Mouse (Mus musculus) heart, embryonic 11.5 days (tissue): ENCODE measurements around the gene Gm42372. TPM values are rescaled to one million over a fixed set of nuclear protein-coding genes. Genes with fewer than 3 reads are reported as not detected.

Experiments
- ATAC-seq: fragments of 200-750 bp; cut with Nextera tagmentation; replicated peaks from 2 replicates; pipeline ENCODE4 v1.8.0; 2017; ENCODE audit warnings: moderate library complexity; ENCODE audit not compliant: insufficient number of reproducible peaks, low FRiP score, low TSS enrichment
- H3K27ac ChIP-seq: fragments of 300-500 bp; sonication (generic); 2 replicates; pipeline ENCODE4 v1.5.1; 2014; ENCODE audit warnings: mild to moderate bottlenecking, low read depth, low read length
- H3K27me3 ChIP-seq: fragments of 300-500 bp; sonication (generic); 2 replicates; pipeline ENCODE4 v1.6.1; 2014; ENCODE audit warnings: mild to moderate bottlenecking, low read length, mixed read lengths; ENCODE audit not compliant: control insufficient read depth, insufficient read depth
- H3K36me3 ChIP-seq: fragments of 300-500 bp; sonication (generic); 2 replicates; pipeline ENCODE4 v1.6.1; 2014; ENCODE audit warnings: mild to moderate bottlenecking, low read length, moderate library complexity, mixed read lengths; ENCODE audit not compliant: control insufficient read depth, insufficient read depth
- H3K4me1 ChIP-seq: fragments of 300-500 bp; sonication (generic); 2 replicates; pipeline ENCODE4 v1.6.1; 2014; ENCODE audit warnings: low read length; ENCODE audit not compliant: control insufficient read depth, insufficient read depth
- H3K4me2 ChIP-seq: fragments of 300-500 bp; sonication (generic); 2 replicates; pipeline ENCODE4 v1.6.1; 2014; ENCODE audit warnings: mild to moderate bottlenecking, moderate library complexity
- H3K4me3 ChIP-seq: fragments of 300-500 bp; sonication (generic); 2 replicates; pipeline ENCODE4 v1.5.1; 2014; ENCODE audit warnings: low read depth, low read length
- H3K9ac ChIP-seq: fragments of 300-500 bp; sonication (generic); 2 replicates; pipeline ENCODE4 v1.6.1; 2014; ENCODE audit warnings: mild to moderate bottlenecking, low read depth, low read length, moderate library complexity
- H3K9me3 ChIP-seq: fragments of 300-500 bp; sonication (generic); replicated peaks from 2 replicates; pipeline ENCODE4 v1.6.1; 2016; ENCODE audit warnings: low read length; ENCODE audit not compliant: control insufficient read depth
- WGBS: fragments of 180-500 bp; shearing (Covaris S2); extraction: QIAGEN DNeasy Blood & Tissue Kit; methylation state at CpG from one replicate; pipeline ENCODE4 v1.1.7; 2014; ENCODE audit not compliant: insufficient replicate concordance; 5-methylcytosine and 5-hydroxymethylcytosine counted together
- polyA plus RNA-seq: library from polyadenylated mRNA; unstranded; fragments of >200 nt; fragmentation: Nextera tagmentation; extraction: Ambion mirVana; gene quantifications from 2 replicates; pipeline ENCODE4 v1.2.1, GENCODE M21; 2014

Gm42372 gene
- polyA plus RNA-seq: 0.20 TPM in 2 replicates

DNA sequence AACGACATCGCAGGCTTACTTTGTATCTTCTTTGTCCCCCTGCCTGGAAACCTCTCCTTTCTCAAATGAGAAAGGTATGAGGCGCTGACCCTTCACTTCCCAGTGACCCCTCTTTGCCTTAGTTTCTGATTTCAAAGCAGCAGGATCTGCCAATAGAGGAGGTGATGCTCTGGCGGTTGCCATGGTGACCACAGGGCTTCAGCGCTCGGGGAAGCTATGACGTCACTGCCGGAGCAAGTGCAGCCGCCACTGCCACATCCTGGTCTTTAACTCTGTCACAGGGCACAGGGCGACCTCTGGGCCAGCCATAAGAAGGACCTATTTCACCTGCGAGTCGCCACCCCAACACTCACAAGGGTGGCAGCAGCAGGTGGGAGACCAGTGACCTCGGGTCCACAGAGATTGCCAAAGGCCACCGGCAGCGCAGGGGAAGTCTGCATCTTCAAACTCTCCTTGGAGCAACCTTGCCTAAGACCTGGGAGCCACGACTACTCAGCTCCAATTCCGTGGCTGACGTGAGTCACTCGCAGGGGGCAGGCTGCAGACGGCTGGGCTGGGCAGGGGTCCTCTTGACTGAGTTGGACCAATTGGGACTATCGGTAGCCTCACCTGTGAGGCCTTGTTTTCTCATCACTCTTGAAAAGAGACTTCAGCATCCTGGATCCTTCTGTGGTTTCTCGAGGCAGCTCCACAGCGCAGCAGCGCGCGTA is at the start of gene Gm42372:
TSS of gene Gm42372 (plus strand) at position 228 of the 710 bp plus-strand sequence.
- peak within 1 kb of the TSS; percentile 49 for H3K4me2 ChIP-seq
- peak within 1 kb of the TSS; percentile 16; the same call in 1 of the 2 replicates for H3K4me3 ChIP-seq

DNA sequence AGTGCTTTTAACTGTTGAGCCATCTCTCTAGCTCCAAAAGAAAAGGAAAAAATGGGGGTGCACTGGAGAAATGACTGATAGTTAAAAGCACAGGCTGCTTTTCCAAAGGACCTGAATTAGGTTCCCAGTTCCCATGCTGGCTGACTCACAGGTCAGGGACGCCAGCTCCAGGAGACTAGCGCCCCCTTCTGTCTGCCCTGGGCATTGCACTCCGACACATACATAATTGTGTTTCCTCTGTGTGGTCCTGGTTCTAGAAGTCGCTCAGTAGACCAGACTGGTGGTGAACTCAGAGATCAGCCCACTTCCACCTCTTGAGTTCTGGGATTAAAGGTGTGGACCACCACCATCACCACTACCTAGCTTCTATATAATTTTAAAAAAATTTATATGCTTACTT is 45.6 kb upstream of the Gm42372 start:
- no peak overlapping the region for H3K4me3 ChIP-seq
- H3K27me3 ChIP-seq: no peaks in the 10 kb centered on the region
- H3K4me1 ChIP-seq: peaks cover 7% of the 10 kb centered on the region
- H3K4me2 ChIP-seq: no peak overlapping the region
- no peak for ATAC-seq
- H3K9me3 ChIP-seq: no peaks in the 10 kb centered on the region; the same call in 1 of the 2 replicates
- no peaks in the 10 kb centered on the region; the same call in 1 of the 2 replicates for H3K36me3 ChIP-seq
- 43% methylated on average over 4 of the region's 4 CpGs for WGBS
- no peak overlapping the region for H3K9ac ChIP-seq
- no peak overlapping the region for H3K27ac ChIP-seq

More for the DNA sequence above, at the start of gene Gm42372:
- no peaks in the 10 kb centered on the region for H3K9me3 ChIP-seq
- H3K27me3 ChIP-seq: no peaks in the 10 kb centered on the region
- no peak within 1 kb of the TSS for H3K27ac ChIP-seq
- H3K36me3 ChIP-seq: no peaks in the 10 kb centered on the region
- 26% methylated on average over 26 of the region's 26 CpGs for WGBS
- peak within 1 kb of the TSS; percentile 43; the same call in 1 of the 2 replicates for H3K9ac ChIP-seq
- peaks cover 15% of the 10 kb centered on the region for H3K4me1 ChIP-seq
- no peak for ATAC-seq

DNA sequence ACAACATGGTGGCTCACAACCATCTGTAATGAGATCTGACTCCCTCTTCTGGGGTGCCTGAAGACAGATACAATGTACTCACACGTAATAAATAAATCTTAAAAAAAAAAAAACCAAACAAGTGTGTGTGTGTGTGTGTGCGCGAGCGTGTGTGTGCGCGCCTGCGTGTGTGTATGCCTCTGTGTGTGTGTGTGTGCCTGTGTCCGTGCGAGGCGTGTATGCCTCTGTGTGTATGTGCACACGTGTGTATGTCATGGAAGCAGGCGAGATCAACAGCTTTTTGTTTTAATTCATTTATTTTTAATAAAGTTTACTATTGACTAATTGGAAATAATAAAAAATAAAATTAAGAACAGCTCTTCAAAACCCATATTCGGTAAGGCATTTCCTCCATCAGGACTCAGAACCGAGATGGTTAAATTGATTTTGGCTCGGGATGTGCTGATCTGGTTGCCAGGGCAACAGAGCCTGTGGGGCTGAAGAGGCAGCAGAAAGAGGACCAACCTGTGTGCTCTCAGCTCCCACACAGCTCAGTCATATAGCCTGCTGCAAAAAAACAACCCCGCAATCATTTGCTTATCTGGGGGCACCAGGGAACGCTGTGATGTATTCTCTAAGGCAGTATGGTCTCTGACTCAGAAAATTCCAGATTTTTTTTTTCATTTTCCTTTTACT is 44.6 kb upstream of the Gm42372 start:
- no peak overlapping the region for H3K4me3 ChIP-seq
- H3K4me2 ChIP-seq: no peak overlapping the region
- H3K4me1 ChIP-seq: peaks cover 7% of the 10 kb centered on the region
- ATAC-seq: no peak
- no peak overlapping the region for H3K9ac ChIP-seq
- H3K27ac ChIP-seq: no peak overlapping the region
- H3K27me3 ChIP-seq: no peaks in the 10 kb centered on the region
- WGBS: 69% methylated on average over 17 of the region's 17 CpGs
- H3K36me3 ChIP-seq: no peaks in the 10 kb centered on the region; the same call in 1 of the 2 replicates
- no peaks in the 10 kb centered on the region; the same call in 1 of the 2 replicates for H3K9me3 ChIP-seq

GRCm38 (mm10) chr7:16940292-16940691 is 42.6 kb upstream of the Gm42372 start:
- H3K4me1 ChIP-seq: peaks cover 12% of the 10 kb centered on the region
- H3K4me3 ChIP-seq: no peak overlapping the region
- no peak for ATAC-seq
- no peaks in the 10 kb centered on the region; the same call in 1 of the 2 replicates for H3K36me3 ChIP-seq
- H3K27me3 ChIP-seq: peaks cover 5% of the 10 kb centered on the region
- no peak overlapping the region for H3K9ac ChIP-seq
- no peaks in the 10 kb centered on the region; the same call in 1 of the 2 replicates for H3K9me3 ChIP-seq
- H3K4me2 ChIP-seq: no peak overlapping the region
- 29% methylated on average over 7 of the region's 7 CpGs for WGBS
- peak overlapping the region; percentile 46; the same call in 1 of the 2 replicates for H3K27ac ChIP-seq

GRCm38 (mm10) chr7:16942861-16943260 is 40.0 kb upstream of the Gm42372 start:
- no peak overlapping the region for H3K4me3 ChIP-seq
- no peak overlapping the region for H3K9ac ChIP-seq
- H3K27me3 ChIP-seq: peaks cover 31% of the 10 kb centered on the region
- H3K4me1 ChIP-seq: peaks cover 29% of the 10 kb centered on the region
- no peak for ATAC-seq
- H3K4me2 ChIP-seq: no peak overlapping the region
- 63% methylated on average over 4 of the region's 4 CpGs for WGBS
- H3K27ac ChIP-seq: no peak overlapping the region
- H3K9me3 ChIP-seq: no peaks in the 10 kb centered on the region
- H3K36me3 ChIP-seq: no peaks in the 10 kb centered on the region

DNA sequence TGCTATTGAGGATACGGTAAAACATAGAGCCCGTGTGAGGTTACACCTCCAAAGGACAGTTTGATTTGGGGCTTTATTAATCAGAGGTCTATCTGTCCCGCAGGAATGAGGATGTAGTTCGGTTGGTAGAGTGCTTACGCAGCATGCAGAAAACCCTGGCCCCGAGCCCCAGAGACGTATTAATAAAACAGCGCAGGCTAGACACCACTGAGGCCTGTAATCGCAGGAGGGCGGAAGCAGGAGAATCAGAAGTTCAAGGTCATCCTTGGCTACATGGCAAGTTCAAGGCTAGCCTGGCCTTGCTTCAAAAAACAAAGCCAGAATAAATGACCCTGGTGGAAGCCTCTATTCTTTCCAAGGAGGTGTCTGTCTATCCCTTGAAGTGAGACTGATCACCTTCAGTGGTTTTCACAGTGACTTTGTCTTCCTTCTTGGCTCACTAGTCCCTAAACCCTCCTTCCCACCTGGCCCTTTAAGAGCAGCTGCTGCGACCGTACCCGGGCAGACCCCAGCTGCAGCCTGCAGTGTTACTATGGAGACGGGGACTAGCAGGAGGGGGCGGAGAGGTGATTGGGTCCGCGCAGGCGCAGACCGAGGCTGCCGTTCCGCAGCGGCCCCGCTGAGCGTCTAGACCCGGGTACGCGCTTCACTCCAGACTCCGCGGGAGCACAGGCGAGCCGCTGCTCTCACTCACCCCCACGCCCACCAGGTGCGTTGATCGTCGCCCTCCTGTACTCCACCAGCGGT is 38.7 kb upstream of the Gm42372 start, which contains the start of gene Pnmal2:
TSS of gene Pnmal2 (plus strand) at position 622 of the 747 bp plus-strand sequence.
- 16% methylated on average over 36 of the region's 36 CpGs for WGBS
- Histone ChIP-seq H3K4me1 (peaks cover 35% of the 10 kb centered on the region), H3K9ac (peak within 1 kb of the TSS; percentile 77), H3K4me3 (peak within 1 kb of the TSS; percentile 65), H3K9me3 (no peaks in the 10 kb centered on the region), H3K27ac (no peak within 1 kb of the TSS), H3K27me3 (peaks cover 45% of the 10 kb centered on the region), H3K36me3 (no peaks in the 10 kb centered on the region), H3K4me2 (peak within 1 kb of the TSS; percentile 94)
- ATAC-seq: peak; percentile 72

DNA sequence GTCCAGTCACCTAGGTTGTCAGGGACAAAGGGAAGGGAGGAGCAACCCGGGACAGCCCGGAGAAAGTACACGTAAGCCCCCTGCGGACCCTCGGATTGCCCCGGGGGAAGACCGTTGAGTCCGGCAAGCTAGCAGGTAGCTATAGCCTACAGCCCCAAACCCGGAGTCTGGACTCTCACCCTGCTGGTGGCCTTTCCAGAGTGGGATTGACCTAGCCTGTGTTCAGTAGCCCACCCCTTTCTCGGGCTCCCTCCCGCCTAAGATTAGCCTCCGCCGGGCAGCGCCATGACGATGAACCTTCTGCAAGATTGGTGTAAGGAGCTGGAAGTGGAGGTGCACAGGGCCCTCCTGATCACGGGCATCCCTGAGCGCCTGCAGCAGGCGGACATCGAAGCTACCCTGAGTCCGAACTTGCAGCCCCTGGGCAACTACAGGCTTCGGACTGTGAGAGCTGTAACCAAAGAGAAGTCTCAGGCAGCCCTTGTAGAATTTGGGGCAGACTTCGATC is 38.0 kb upstream of the Gm42372 start:
- peaks cover 51% of the 10 kb centered on the region for H3K27me3 ChIP-seq
- no peaks in the 10 kb centered on the region for H3K36me3 ChIP-seq
- H3K9me3 ChIP-seq: no peaks in the 10 kb centered on the region
- peak overlapping the region; percentile 94 for H3K4me2 ChIP-seq
- H3K27ac ChIP-seq: no peak overlapping the region
- no peak; the same call in 1 of the 2 replicates for ATAC-seq
- peak overlapping the region; percentile 77 for H3K9ac ChIP-seq
- peak overlapping the region; percentile 65 for H3K4me3 ChIP-seq
- under 1% methylated on average over 22 of the region's 22 CpGs for WGBS
- H3K4me1 ChIP-seq: peaks cover 37% of the 10 kb centered on the region

GRCm38 (mm10) chr7:16945419-16945818 is 37.5 kb upstream of the Gm42372 start:
- H3K27ac ChIP-seq: no peak overlapping the region
- no peak overlapping the region for H3K9ac ChIP-seq
- no peaks in the 10 kb centered on the region for H3K9me3 ChIP-seq
- no peak for ATAC-seq
- peaks cover 32% of the 10 kb centered on the region for H3K4me1 ChIP-seq
- H3K36me3 ChIP-seq: no peaks in the 10 kb centered on the region
- 7% methylated on average over 17 of the region's 17 CpGs for WGBS
- peaks cover 51% of the 10 kb centered on the region for H3K27me3 ChIP-seq
- H3K4me2 ChIP-seq: peak overlapping the region; percentile 94
- peak overlapping the region; percentile 65; the same call in 1 of the 2 replicates for H3K4me3 ChIP-seq
